Mouse (Mus musculus): ENCODE measurements around the gene Vmn1r168. TPM values are rescaled to one million over a fixed set of nuclear protein-coding genes. Genes with fewer than 3 reads are reported as not detected.
"Not testable (repeated sequence)": the region's sequence is repeated elsewhere in the genome, so short reads cannot be mapped to it uniquely, and the experiment has no call there.

Vmn1r168 gene
- not detected in 2 replicates for polyA plus RNA-seq (2015; fragmentation: Nextera tagmentation; extraction: Ambion mirVana)

DNA sequence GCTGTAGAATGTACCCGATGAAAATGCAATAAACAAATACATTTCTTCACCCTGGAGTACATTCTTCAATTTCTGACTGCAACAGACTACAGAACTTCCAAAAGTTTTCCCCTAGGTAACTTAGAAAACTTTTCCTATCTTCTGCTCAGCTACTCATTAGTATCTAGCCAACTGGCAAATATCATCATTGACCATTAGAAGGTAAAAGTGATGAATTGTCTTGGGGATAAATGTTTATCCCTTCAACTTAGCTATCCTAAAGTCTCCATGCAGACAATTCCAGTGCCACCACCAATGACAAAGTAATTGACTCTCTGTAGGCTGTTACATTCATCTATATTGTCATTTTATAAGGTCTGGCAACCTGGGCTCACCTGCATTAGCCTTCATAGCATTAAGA, at the start of gene Vmn1r168:
Vmn1r168 (plus strand) TSS at position 301 of the 400 bp plus-strand sequence.
- not testable (repeated sequence) for H3K4me1 ChIP-seq (replicated peaks; ENCODE audit: control insufficient read depth, insufficient read depth); H3K9me3 ChIP-seq (ENCODE audit: control insufficient read depth, low read length); ATAC-seq (ENCODE audit: low FRiP score, low TSS enrichment); H3K4me2 ChIP-seq (replicated peaks; ENCODE audit: low read depth); H3K27me3 ChIP-seq (ENCODE audit: control insufficient read depth, insufficient read depth, low read length); DNase-seq (ENCODE audit: low spot score); H3K36me3 ChIP-seq (ENCODE audit: control insufficient read depth, insufficient read depth, low read length); H3K9ac ChIP-seq (ENCODE audit: low read length); H3K4me3 ChIP-seq (ENCODE audit: low read depth, low read length); H3K27ac ChIP-seq (replicated peaks)
- WGBS = no CpG with 5 or more reads among the region's 1 CpGs

DNA sequence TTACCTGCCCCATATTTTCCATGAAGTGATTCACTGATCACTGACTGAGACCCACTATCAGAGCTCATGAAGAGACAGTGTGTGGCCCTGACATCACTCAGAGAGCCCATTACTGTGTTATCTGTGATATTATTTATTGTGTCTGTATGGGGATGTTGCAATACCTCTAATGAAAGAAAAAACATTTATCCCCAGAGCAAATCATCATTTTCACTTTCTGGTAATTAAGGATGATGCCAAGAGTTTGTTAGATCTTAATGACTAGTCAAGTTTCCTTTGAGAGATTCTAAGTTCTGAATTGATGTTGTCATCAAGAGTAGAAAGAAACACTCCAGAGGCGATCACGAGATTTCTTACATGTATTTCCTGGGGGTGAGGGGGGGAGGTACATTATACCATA, 32.4 kb upstream of the Vmn1r168 start, which contains the start of gene Vmn1r167:
Vmn1r167 (minus strand) TSS at position 101 of the 400 bp plus-strand sequence.
- not testable (repeated sequence) for ATAC-seq (ENCODE audit: low FRiP score, low TSS enrichment); DNase-seq (ENCODE audit: low spot score)

DNA sequence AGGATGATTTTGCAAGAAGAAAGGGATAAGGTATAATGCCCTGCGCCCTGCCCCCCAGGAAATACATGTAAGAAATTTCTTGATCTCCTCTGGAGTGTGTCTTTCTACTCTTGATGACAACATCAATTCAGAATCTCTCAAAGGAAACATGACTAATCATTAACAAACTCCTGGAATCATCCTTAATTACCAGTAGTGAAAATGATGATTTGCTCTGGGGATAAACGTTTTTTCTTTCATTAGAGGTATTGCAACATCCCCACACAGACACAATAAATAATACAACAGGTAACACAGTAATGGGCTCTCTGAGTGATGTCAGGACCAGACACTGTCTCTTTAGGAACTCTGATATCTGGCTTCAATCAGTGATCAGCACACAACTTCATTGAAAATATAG, 35.7 kb downstream of the Vmn1r168 start, which contains the start of gene Vmn1r169:
Vmn1r169 (plus strand) TSS at position 301 of the 400 bp plus-strand sequence.
- not testable (repeated sequence) for H3K9ac ChIP-seq (ENCODE audit: low read length); H3K4me2 ChIP-seq (replicated peaks; ENCODE audit: low read depth); H3K27me3 ChIP-seq (ENCODE audit: control insufficient read depth, insufficient read depth, low read length); DNase-seq (ENCODE audit: low spot score); H3K9me3 ChIP-seq (ENCODE audit: control insufficient read depth, low read length); H3K4me3 ChIP-seq (ENCODE audit: low read depth, low read length); H3K36me3 ChIP-seq (ENCODE audit: control insufficient read depth, insufficient read depth, low read length); ATAC-seq (ENCODE audit: low FRiP score, low TSS enrichment); H3K4me1 ChIP-seq (replicated peaks; ENCODE audit: control insufficient read depth, insufficient read depth); H3K27ac ChIP-seq (replicated peaks)
- WGBS = 71% methylated on average over 1 of the region's 2 CpGs

More for the DNA sequence above, 32.4 kb upstream of the Vmn1r168 start, which contains the start of gene Vmn1r167:
- WGBS = 82% methylated on average over 2 of the region's 2 CpGs
- not testable (repeated sequence) for H3K27me3 ChIP-seq (ENCODE audit: control insufficient read depth, insufficient read depth, low read length); H3K9me3 ChIP-seq (ENCODE audit: control insufficient read depth, low read length); H3K27ac ChIP-seq (replicated peaks); H3K4me2 ChIP-seq (replicated peaks; ENCODE audit: low read depth); H3K9ac ChIP-seq (ENCODE audit: low read length); H3K4me3 ChIP-seq (ENCODE audit: low read depth, low read length); H3K36me3 ChIP-seq (ENCODE audit: control insufficient read depth, insufficient read depth, low read length); H3K4me1 ChIP-seq (replicated peaks; ENCODE audit: control insufficient read depth, insufficient read depth)

Other genes with a start within 250 kb of the Vmn1r168 start
- not detected in 2 replicates for gene Nlrp4e, start 238.5 kb upstream of the Vmn1r168 start, polyA plus RNA-seq (2015; fragmentation: Nextera tagmentation; extraction: Ambion mirVana)
- not detected in 2 replicates for gene Nlrp5, start 153.8 kb upstream of the Vmn1r168 start, polyA plus RNA-seq (2015; fragmentation: Nextera tagmentation; extraction: Ambion mirVana)
- gene Vmn1r167, start 32.5 kb upstream of the Vmn1r168 start, polyA plus RNA-seq (2015; fragmentation: Nextera tagmentation; extraction: Ambion mirVana) = not detected in 2 replicates
- not detected in 2 replicates for gene Vmn1r169, start 35.8 kb downstream of the Vmn1r168 start, polyA plus RNA-seq (2015; fragmentation: Nextera tagmentation; extraction: Ambion mirVana)
- not detected in 2 replicates for gene Vmn1r170, start 66.4 kb downstream of the Vmn1r168 start, polyA plus RNA-seq (2015; fragmentation: Nextera tagmentation; extraction: Ambion mirVana)
- gene Vmn1r171, start 91.0 kb downstream of the Vmn1r168 start, polyA plus RNA-seq (2015; fragmentation: Nextera tagmentation; extraction: Ambion mirVana) = not detected in 2 replicates
- gene Vmn1r172, start 118.6 kb downstream of the Vmn1r168 start, polyA plus RNA-seq (2015; fragmentation: Nextera tagmentation; extraction: Ambion mirVana) = 0.04 TPM in 1 of 2 replicates, not detected in the other
- gene Vmn1r173, start 161.0 kb downstream of the Vmn1r168 start, polyA plus RNA-seq (2015; fragmentation: Nextera tagmentation; extraction: Ambion mirVana) = not detected in 2 replicates
- 0.04 TPM in 1 of 2 replicates, not detected in the other for gene Vmn1r174, start 212.5 kb downstream of the Vmn1r168 start, polyA plus RNA-seq (2015; fragmentation: Nextera tagmentation; extraction: Ambion mirVana)